Comparison of ENCODE assay signal across 29 mouse cellular contexts in the genomic region with DNA sequence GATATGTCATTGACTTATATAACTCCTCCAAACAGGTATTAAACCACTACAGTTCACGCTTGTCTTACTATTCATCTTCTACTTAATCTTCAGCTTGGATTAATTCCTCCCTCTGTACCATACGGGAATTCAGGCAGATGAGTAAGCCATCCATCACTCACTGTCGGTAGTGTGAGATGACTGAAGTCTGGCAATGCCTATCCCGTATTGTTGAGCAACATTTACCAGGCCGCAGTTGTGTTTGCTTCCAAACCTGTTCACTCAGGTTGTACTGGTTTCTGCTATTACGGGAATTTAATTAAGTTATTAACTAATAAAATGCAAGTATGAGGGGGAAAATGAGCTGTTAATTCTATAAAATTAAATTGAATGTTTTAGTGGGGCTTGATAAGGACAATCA.
DNase-seq lines count a peak whose midpoint lies in the region; ATAC-seq and TF ChIP-seq lines count a peak whose summit lies in the region.
"Had no signal": no experiment of that assay in that cellular context is flagged by ENCODE, and none has a peak within 500 bp of the region (broad histone marks: within the 10 kb centered on the region; RNA-seq: fewer than 3 reads in every experiment).

No protein-coding gene starts in this region.

- H3K4me1 ChIP-seq in heart, embryonic 13.5 days, result peaks cover 65% of the 10 kb centered on the region
- peaks cover 39% of the 10 kb centered on the region for H3K4me1 ChIP-seq in heart, embryonic 11.5 days (ENCODE audit: control insufficient read depth, insufficient read depth, low read length)
- H3K4me1 ChIP-seq in kidney, postnatal 0 days (replicated peaks; ENCODE audit: insufficient read depth, low read length), result peaks cover 22% of the 10 kb centered on the region; the same call in 1 of the 2 replicates
- H3K4me1 ChIP-seq in lung, embryonic 14.5 days (ENCODE audit: insufficient read depth), result peaks cover 8% of the 10 kb centered on the region
- peaks cover 36% of the 10 kb centered on the region for H3K4me1 ChIP-seq in lung, adult 2 months (ENCODE audit: control insufficient read depth, insufficient read depth, low read length)
- H3K4me1 ChIP-seq: forebrain, embryonic 13.5 days; hindbrain, embryonic 13.5 days had no signal

- 0 out of 2 replicates have a peak overlapping the region, but pooled peaks have one; percentile 43 for H3K27ac ChIP-seq in heart, embryonic 13.5 days (replicated peaks)
- no peak overlapping the region for H3K27ac ChIP-seq in heart, embryonic 11.5 days (ENCODE audit: low read depth, low read length)
- peak overlapping the region; percentile 60 for H3K27ac ChIP-seq in kidney, postnatal 0 days
- peak overlapping the region; percentile 46; the same call in 1 of the 2 replicates for H3K27ac ChIP-seq in lung, embryonic 14.5 days (ENCODE audit: low read depth)
- H3K27ac ChIP-seq: forebrain, embryonic 10.5 days; forebrain, embryonic 13.5 days; hindbrain, embryonic 10.5 days; hindbrain, embryonic 13.5 days had no signal

- WGBS in heart, embryonic 13.5 days, result 85% methylated on average over 6 of the region's 6 CpGs
- 86% methylated on average over 6 of the region's 6 CpGs for WGBS in heart, embryonic 11.5 days (ENCODE audit: insufficient replicate concordance)
- WGBS in kidney, postnatal 0 days, result 73% methylated on average over 6 of the region's 6 CpGs
- WGBS in lung, embryonic 14.5 days, result 75% methylated on average over 6 of the region's 6 CpGs
- WGBS in lung, adult 2 months, result 78% methylated on average over 6 of the region's 6 CpGs

- H3K4me3 ChIP-seq in heart, embryonic 13.5 days, result no peak overlapping the region
- H3K4me3 ChIP-seq in heart, embryonic 11.5 days (ENCODE audit: low read depth, low read length), result no peak overlapping the region
- H3K4me3 ChIP-seq in kidney, postnatal 0 days (replicated peaks; ENCODE audit: low read depth, low read length), result no peak overlapping the region
- no peak overlapping the region for H3K4me3 ChIP-seq in lung, embryonic 14.5 days (ENCODE audit: low read depth, low read length)
- H3K4me3 ChIP-seq in lung, adult 2 months (replicated peaks; ENCODE audit: extremely low read depth, low read depth, low read length), result no peak overlapping the region
- H3K4me3 ChIP-seq: forebrain, embryonic 10.5 days; forebrain, embryonic 13.5 days; heart, embryonic 15.5 days; hindbrain, embryonic 10.5 days; hindbrain, embryonic 13.5 days had no signal

- H3K27me3 ChIP-seq in heart, embryonic 13.5 days (replicated peaks), result no peaks in the 10 kb centered on the region
- H3K27me3 ChIP-seq in heart, embryonic 11.5 days (ENCODE audit: control insufficient read depth, insufficient read depth, low read length), result no peaks in the 10 kb centered on the region
- no peaks in the 10 kb centered on the region for H3K27me3 ChIP-seq in kidney, postnatal 0 days (ENCODE audit: insufficient read depth, low read length)
- H3K27me3 ChIP-seq in lung, embryonic 14.5 days (ENCODE audit: insufficient read depth, low read length), result no peaks in the 10 kb centered on the region
- H3K27me3 ChIP-seq: CH12.LX; forebrain, embryonic 13.5 days; heart, embryonic 15.5 days; hindbrain, embryonic 13.5 days; Patski had no signal

- no peaks in the 10 kb centered on the region for H3K9me3 ChIP-seq in heart, embryonic 13.5 days
- no peaks in the 10 kb centered on the region for H3K9me3 ChIP-seq in heart, embryonic 11.5 days (replicated peaks; ENCODE audit: control insufficient read depth, low read length)
- H3K9me3 ChIP-seq in kidney, postnatal 0 days (replicated peaks; ENCODE audit: low read length), result no peaks in the 10 kb centered on the region
- H3K9me3 ChIP-seq in lung, embryonic 14.5 days (ENCODE audit: low read depth, low read length), result no peaks in the 10 kb centered on the region
- H3K9me3 ChIP-seq: forebrain, embryonic 10.5 days; forebrain, embryonic 13.5 days; G1E; heart, embryonic 15.5 days; hindbrain, embryonic 10.5 days; hindbrain, embryonic 13.5 days had no signal

- H3K4me2 ChIP-seq in heart, embryonic 13.5 days, result no peak overlapping the region
- H3K4me2 ChIP-seq in heart, embryonic 11.5 days, result no peak overlapping the region
- H3K4me2 ChIP-seq in kidney, postnatal 0 days (ENCODE audit: low read length), result no peak overlapping the region
- H3K4me2 ChIP-seq in lung, embryonic 14.5 days, result no peak overlapping the region
- H3K4me2 ChIP-seq: forebrain, embryonic 13.5 days; heart, embryonic 15.5 days; hindbrain, embryonic 13.5 days had no signal

- DNase-seq in kidney, postnatal 0 days (ENCODE audit: low spot score), result no peak
- no peak for DNase-seq in kidney, adult 8-10 months
- no peak for DNase-seq in lung, embryonic 14.5 days
- DNase-seq in lung, adult 2 months, result no peak
- peak; percentile 5 for DNase-seq in urinary bladder, adult 2 months (ENCODE audit: low spot score)
- no peak for DNase-seq in urinary bladder, postnatal 36 days (ENCODE audit: low spot score in 2 of 2)
- DNase-seq: adrenal gland, postnatal 10 days; adrenal gland, postnatal 36 days; B cell, adult 2 months; cerebellum, adult 18-20 months; cerebellum, adult 9-10 months; cerebellum, postnatal 14 days; gastrocnemius, postnatal 10 days; gastrocnemius, postnatal 36 days; heart, adult 18-20 months; heart, postnatal 10 days; heart, postnatal 36 days had no signal

- peaks cover 6% of the 10 kb centered on the region for H3K36me3 ChIP-seq in heart, embryonic 13.5 days
- H3K36me3 ChIP-seq in heart, embryonic 11.5 days (ENCODE audit: control insufficient read depth, insufficient read depth, low read length), result no peaks in the 10 kb centered on the region
- H3K36me3 ChIP-seq in kidney, postnatal 0 days (ENCODE audit: insufficient read depth, low read length), result no peaks in the 10 kb centered on the region
- H3K36me3 ChIP-seq in lung, embryonic 14.5 days (ENCODE audit: insufficient read depth), result no peaks in the 10 kb centered on the region
- H3K36me3 ChIP-seq: forebrain, embryonic 10.5 days; hindbrain, embryonic 10.5 days; hindbrain, embryonic 13.5 days had no signal

- ATAC-seq in heart, embryonic 13.5 days (ENCODE audit: extremely low read depth, insufficient number of reproducible peaks, low FRiP score, low TSS enrichment), result no peak
- ATAC-seq in heart, embryonic 11.5 days (replicated peaks; ENCODE audit: insufficient number of reproducible peaks, low FRiP score, low TSS enrichment), result no peak
- ATAC-seq in kidney, postnatal 0 days (replicated peaks; ENCODE audit: low FRiP score, low read depth), result no peak
- ATAC-seq in lung, embryonic 14.5 days (ENCODE audit: insufficient read depth), result no peak
- ATAC-seq: forebrain, embryonic 13.5 days; forebrain, embryonic 16.5 days; hindbrain, embryonic 16.5 days had no signal

- no peak for TF ChIP-seq CTCF in kidney, postnatal 0 days (IDR thresholded peaks at IDR 0.05; ENCODE audit: low read depth)
- no peak for TF ChIP-seq CTCF in lung, embryonic 14.5 days (IDR thresholded peaks at IDR 0.05; ENCODE audit: low read depth)
- TF ChIP-seq CTCF in lung, adult 2 months (IDR thresholded peaks at IDR 0.05; ENCODE audit: insufficient read depth, low read length), result no peak

- no peak overlapping the region for H3K9ac ChIP-seq in heart, embryonic 13.5 days
- no peak overlapping the region for H3K9ac ChIP-seq in heart, embryonic 11.5 days (ENCODE audit: low read depth, low read length)
- no peak overlapping the region for H3K9ac ChIP-seq in kidney, postnatal 0 days (ENCODE audit: low read depth, low read length)
- H3K9ac ChIP-seq in lung, embryonic 14.5 days, result no peak overlapping the region
- H3K9ac ChIP-seq: forebrain, embryonic 13.5 days; heart, embryonic 15.5 days; hindbrain, embryonic 13.5 days had no signal

- no peak for TF ChIP-seq POLR2A in lung, adult 2 months (IDR thresholded peaks at IDR 0.05; ENCODE audit: borderline replicate concordance, extremely low read depth, low read depth, low read length)
